Mouse (Mus musculus): ENCODE results near the gene Skap2.

DNA sequence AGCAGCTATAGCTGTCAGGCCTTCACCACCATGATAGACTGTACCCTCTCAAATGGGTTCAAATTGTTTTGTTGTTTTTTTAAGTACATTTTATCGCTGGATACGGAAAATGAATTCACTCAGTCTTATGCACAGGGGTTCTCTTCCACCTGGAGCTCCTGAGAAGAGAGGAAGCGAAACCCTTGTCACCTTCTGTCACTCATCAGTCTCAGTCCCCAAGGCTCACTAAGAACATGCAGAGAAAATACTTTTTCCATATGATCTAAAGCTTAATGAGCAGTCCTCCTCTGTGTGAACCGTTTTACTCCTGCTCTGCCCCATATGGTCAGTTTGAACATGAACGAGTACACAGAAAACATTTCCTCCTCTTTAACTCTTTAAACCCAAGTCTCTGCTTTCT, 7.9 kb upstream of the Skap2 start:
- TF ChIP-seq POLR2A (IDR thresholded peaks at IDR 0.05; ENCODE audit: insufficient read depth, low read depth, low read length) (no peak), CTCF (IDR thresholded peaks at IDR 0.05) (no peak)

Measured in heart, adult 2 months (tissue).